Mouse (Mus musculus) Muller cell, postnatal 12 days (primary cell): Measurements from ENCODE around the gene Lrch4.
A peak's percentile ranks its signal among the peaks of the same experiment; 100 is the strongest.

Experiments used
- DNase-seq: peaks from one replicate; pipeline ENCODE4 v3.0.0-alpha.2; 2015; ENCODE audit errors: inconsistent ontology term

Lrch4 gene

GRCm38 (mm10) chr5:137690531-137690930 lies 61.6 kb downstream of the Lrch4 start:
- DNase-seq: peak; percentile 8
